Comparison of ENCODE assay signal across 14 mouse cellular contexts in genomic region chr1:183143246-183143645, GRCm38 (mm10).
"Had no signal": no experiment of that assay in that cellular context is flagged by ENCODE, and none has a peak within 500 bp of the region (broad histone marks: within the 10 kb centered on the region; RNA-seq: fewer than 3 reads in every experiment).

No protein-coding gene starts in this region.

- H3K4me3 ChIP-seq: left cerebral cortex, adult 2 months; liver, embryonic 12.5 days; liver, embryonic 15.5 days; midbrain, embryonic 13.5 days had no signal

- H3K36me3 ChIP-seq: liver, embryonic 12.5 days; liver, embryonic 15.5 days; midbrain, embryonic 13.5 days had no signal

- H3K27ac ChIP-seq: kidney, postnatal 0 days; left cerebral cortex, adult 2 months; liver, embryonic 12.5 days; liver, embryonic 15.5 days; macrophage; midbrain, embryonic 13.5 days had no signal

- DNase-seq: kidney, adult 2 months; kidney, postnatal 36 days; layer of hippocampus, postnatal 36 days; liver; lung, adult 2 months; thymus, adult 18-20 months; thymus, postnatal 36 days had no signal

- ATAC-seq: intestine, postnatal 0 days; liver, embryonic 12.5 days; midbrain, embryonic 13.5 days had no signal

- H3K27me3 ChIP-seq: liver, embryonic 12.5 days; liver, embryonic 15.5 days; midbrain, embryonic 13.5 days had no signal

- H3K4me2 ChIP-seq: liver, embryonic 12.5 days; liver, embryonic 15.5 days; midbrain, embryonic 13.5 days had no signal

- H3K9me3 ChIP-seq: liver, embryonic 12.5 days; liver, embryonic 15.5 days; midbrain, embryonic 13.5 days had no signal

- H3K9ac ChIP-seq: liver, embryonic 12.5 days; liver, embryonic 15.5 days; midbrain, embryonic 13.5 days had no signal
